Mouse (Mus musculus) gastrocnemius, adult 2 months (tissue): Measurements from ENCODE around the gene Fam117a. TPM values are rescaled to one million over a fixed set of nuclear protein-coding genes. Genes with fewer than 3 reads are reported as not detected.

Experiments used
- DNase-seq: peaks from one replicate; pipeline ENCODE4 v3.0.0; 2022
- H3K27ac ChIP-seq: fragments of 200-600 bp; 2 replicates; pipeline ENCODE4 v1.8.1; 2022; ENCODE audit warnings: mild to moderate bottlenecking
- H3K4me3 ChIP-seq: fragments of 200-600 bp; 2 replicates; pipeline ENCODE4 v1.8.1; 2022; ENCODE audit warnings: mild to moderate bottlenecking, moderate library complexity
- CTCF ChIP-seq: fragments of 200-600 bp; IDR thresholded peaks from 2 replicates; pipeline ENCODE4 v1.8.1; 2022; ENCODE audit warnings: antibody characterized with exemption, mild to moderate bottlenecking, moderate library complexity
- intact Hi-C: fragments of 180-260 bp; cut with DNase I; formaldehyde crosslinking; loops from one replicate; pipeline ENCODE4 v1.15.1; 2025
- total RNA-seq, 2 experiments: library from RNA; stranded (reverse); gene quantifications; 2 replicates each; pipeline ENCODE4 v1.2.3; 2021

Gene Fam117a
- total RNA-seq, 2 experiments from 2014 or later, result 1.5 to 2.1 TPM

GRCm38 (mm10) chr11:95337129-95337813, 453 bp downstream of the Fam117a start:
- H3K27ac ChIP-seq, result peak overlapping the region; percentile 84
- intact Hi-C loops, result loop anchor here (2.0 to 5.0 kb wide), 2 partner anchors 28 to 45 kb away; partner anchors contain the start of gene Slc35b1
- TF ChIP-seq CTCF, result no peak

GRCm38 (mm10) chr11:95337846-95338342, 1.1 kb downstream of the Fam117a start:
- Histone ChIP-seq H3K4me3 (peak overlapping the region; percentile 95), H3K27ac (peak overlapping the region; percentile 84)
- intact Hi-C loops, result loop anchor here (2.0 to 5.0 kb wide), 2 partner anchors 27 to 44 kb away; partner anchors contain the start of gene Slc35b1
- no peak for TF ChIP-seq CTCF
- DNase-seq, result no peak

More at GRCm38 (mm10) chr11:95337129-95337813, 453 bp downstream of the Fam117a start:
- DNase-seq, result peak; percentile 67
- H3K4me3 ChIP-seq, result peak overlapping the region; percentile 95

GRCm38 (mm10) chr11:95339471-95340021, 2.7 kb downstream of the Fam117a start:
- peak overlapping the region; percentile 62 for H3K27ac ChIP-seq
- peak overlapping the region; percentile 36 for H3K4me3 ChIP-seq

GRCm38 (mm10) chr11:95340259-95340658, 3.4 kb downstream of the Fam117a start:
- TF ChIP-seq CTCF, result no peak
- no peak for DNase-seq
- H3K27ac ChIP-seq, result no peak overlapping the region
- no peak overlapping the region for H3K4me3 ChIP-seq
- intact Hi-C loops, result no loop called here

More at GRCm38 (mm10) chr11:95339471-95340021, 2.7 kb downstream of the Fam117a start:
- no peak for DNase-seq
- intact Hi-C loops, result loop anchor here (5.0 kb wide), 1 partner anchor 43 kb away; the partner anchor contains the start of gene Slc35b1
- no peak for TF ChIP-seq CTCF

- TF ChIP-seq CTCF, result no peak
These were observed 3.8 kb downstream of the Fam117a start for GRCm38 (mm10) chr11:95340664-95341063.

GRCm38 (mm10) chr11:95343180-95343579, 6.4 kb downstream of the Fam117a start:
- DNase-seq, result no peak
- TF ChIP-seq CTCF, result no peak
- no peak overlapping the region for H3K4me3 ChIP-seq
- no peak overlapping the region for H3K27ac ChIP-seq
- intact Hi-C loops, result no loop called here

More at GRCm38 (mm10) chr11:95340664-95341063, 3.8 kb downstream of the Fam117a start:
- Histone ChIP-seq H3K27ac (no peak overlapping the region), H3K4me3 (no peak overlapping the region)
- intact Hi-C loops, result no loop called here
- DNase-seq, result no peak

GRCm38 (mm10) chr11:95344181-95344580, 7.4 kb downstream of the Fam117a start:
- H3K27ac ChIP-seq, result no peak overlapping the region
- DNase-seq, result no peak
- intact Hi-C loops, result no loop called here
- no peak overlapping the region for H3K4me3 ChIP-seq
- no peak for TF ChIP-seq CTCF

GRCm38 (mm10) chr11:95350289-95350688, 13.5 kb downstream of the Fam117a start:
- TF ChIP-seq CTCF, result no peak
- DNase-seq, result no peak
- intact Hi-C loops, result no loop called here

GRCm38 (mm10) chr11:95350960-95351359, 14.1 kb downstream of the Fam117a start:
- DNase-seq, result no peak
- Histone ChIP-seq H3K4me3 (no peak overlapping the region), H3K27ac (no peak overlapping the region)
- intact Hi-C loops, result no loop called here
- TF ChIP-seq CTCF, result no peak

More at GRCm38 (mm10) chr11:95350289-95350688, 13.5 kb downstream of the Fam117a start:
- Histone ChIP-seq H3K4me3 (no peak overlapping the region), H3K27ac (no peak overlapping the region; the same call in 1 of the 2 replicates)

- Histone ChIP-seq H3K4me3 (no peak overlapping the region), H3K27ac (no peak overlapping the region)
- DNase-seq, result no peak
- TF ChIP-seq CTCF, result no peak
- intact Hi-C loops, result no loop called here
These were observed 15.9 kb downstream of the Fam117a start for GRCm38 (mm10) chr11:95352686-95353085.

GRCm38 (mm10) chr11:95353226-95353625, 16.4 kb downstream of the Fam117a start:
- DNase-seq, result no peak
- Histone ChIP-seq H3K27ac (no peak overlapping the region), H3K4me3 (no peak overlapping the region)
- intact Hi-C loops, result no loop called here
- TF ChIP-seq CTCF, result no peak

GRCm38 (mm10) chr11:95354228-95354944, 17.6 kb downstream of the Fam117a start:
- DNase-seq, result no peak
- TF ChIP-seq CTCF, result no peak
- intact Hi-C loops, result no loop called here
- Histone ChIP-seq H3K4me3 (no peak overlapping the region; the same call in 1 of the 2 replicates), H3K27ac (peak overlapping the region; percentile 38)
